Mouse (Mus musculus): ENCODE measurements at regions not wholly inside any gene's neighbourhood (a gene's known extent, or its start where the extent isn't known, plus 50 kb on each side); places are given as distances from the start of the nearest gene placed in this dataset.

DNA sequence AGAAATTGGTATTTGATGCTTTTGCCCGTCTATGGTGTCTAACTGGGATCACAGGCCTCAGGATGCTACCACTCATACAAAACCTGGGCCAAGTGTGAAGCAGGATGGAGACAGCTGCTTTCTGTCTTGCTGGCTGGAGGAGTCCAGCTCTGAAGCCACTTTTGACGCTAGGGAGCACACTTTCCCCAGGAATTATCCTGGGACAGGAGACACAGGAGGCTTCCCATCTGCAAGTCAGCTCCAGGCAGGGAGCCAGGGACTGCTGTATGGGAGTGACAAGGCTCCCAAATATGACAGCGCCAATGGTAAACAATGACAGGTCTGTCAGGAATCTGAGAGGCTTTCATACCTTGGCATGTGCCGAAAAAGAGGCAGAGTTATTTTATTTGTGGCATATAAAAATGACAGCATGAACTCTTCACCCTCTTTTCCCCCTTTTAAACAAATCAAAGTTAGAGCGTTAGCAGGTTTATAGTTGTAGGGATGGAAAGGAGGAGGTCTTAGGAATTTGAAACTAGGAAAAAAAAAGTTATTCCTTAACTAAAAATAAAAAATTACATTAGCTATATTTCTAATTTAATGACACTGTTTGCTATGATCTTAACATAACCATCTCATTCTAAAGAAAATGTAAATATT, 938.9 kb upstream of the Slc10a2 start:
- peak; percentile 98 for ATAC-seq
- no peak overlapping the region for H3K4me3 ChIP-seq (replicated peaks; ENCODE audit: low read length)
- no peaks in the 10 kb centered on the region for H3K27me3 ChIP-seq (replicated peaks; ENCODE audit: control insufficient read depth, insufficient read depth, low read length)
- 20% methylated on average over 5 of the region's 5 CpGs for WGBS
- H3K9ac ChIP-seq (replicated peaks; ENCODE audit: low read depth, low read length) = no peak overlapping the region
- no peaks in the 10 kb centered on the region for H3K4me1 ChIP-seq (replicated peaks; ENCODE audit: control insufficient read depth, insufficient read depth, low read length)
- no peak overlapping the region for H3K27ac ChIP-seq (ENCODE audit: low read length)
- H3K4me2 ChIP-seq (ENCODE audit: low read length) = no peak overlapping the region
- no peaks in the 10 kb centered on the region for H3K9me3 ChIP-seq (ENCODE audit: control insufficient read depth, low read length)
- H3K36me3 ChIP-seq (ENCODE audit: control insufficient read depth, insufficient read depth) = no peaks in the 10 kb centered on the region

DNA sequence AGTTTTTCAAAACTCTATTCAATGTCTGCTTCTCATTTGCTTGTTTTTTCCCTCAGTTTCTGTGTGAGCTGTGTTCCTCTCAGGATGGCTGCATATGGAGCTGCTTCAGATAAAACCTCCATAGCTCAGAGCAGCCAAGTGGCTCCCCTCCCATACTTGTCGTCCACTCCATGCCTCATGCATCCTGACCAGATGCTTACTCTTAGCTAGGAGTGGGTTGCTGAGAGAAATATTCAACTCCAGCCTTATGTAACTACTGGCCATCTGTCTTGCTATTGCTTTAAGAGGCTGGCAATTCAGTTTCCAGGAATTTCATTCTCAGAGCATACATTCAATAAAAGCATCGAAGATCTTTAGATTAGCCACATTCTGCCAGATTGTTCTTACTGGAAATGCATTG, 907.1 kb upstream of the Slc10a2 start:
- Histone ChIP-seq H3K4me3 (replicated peaks; ENCODE audit: low read length) (no peak overlapping the region), H3K27me3 (replicated peaks; ENCODE audit: control insufficient read depth, insufficient read depth, low read length) (no peaks in the 10 kb centered on the region), H3K27ac (ENCODE audit: low read length) (no peak overlapping the region), H3K9me3 (ENCODE audit: control insufficient read depth, low read length) (no peaks in the 10 kb centered on the region), H3K4me1 (replicated peaks; ENCODE audit: control insufficient read depth, insufficient read depth, low read length) (no peaks in the 10 kb centered on the region), H3K4me2 (ENCODE audit: low read length) (no peak overlapping the region), H3K9ac (replicated peaks; ENCODE audit: low read depth, low read length) (no peak overlapping the region), H3K36me3 (ENCODE audit: control insufficient read depth, insufficient read depth) (no peaks in the 10 kb centered on the region)
- 65% methylated on average over 2 of the region's 2 CpGs for WGBS
- ATAC-seq = peak; percentile 76

GRCm38 (mm10) chr8:6011182-6011581, 906.0 kb upstream of the Slc10a2 start:
- no peak overlapping the region for H3K27ac ChIP-seq (ENCODE audit: low read length)
- H3K4me2 ChIP-seq (ENCODE audit: low read length) = no peak overlapping the region

DNA sequence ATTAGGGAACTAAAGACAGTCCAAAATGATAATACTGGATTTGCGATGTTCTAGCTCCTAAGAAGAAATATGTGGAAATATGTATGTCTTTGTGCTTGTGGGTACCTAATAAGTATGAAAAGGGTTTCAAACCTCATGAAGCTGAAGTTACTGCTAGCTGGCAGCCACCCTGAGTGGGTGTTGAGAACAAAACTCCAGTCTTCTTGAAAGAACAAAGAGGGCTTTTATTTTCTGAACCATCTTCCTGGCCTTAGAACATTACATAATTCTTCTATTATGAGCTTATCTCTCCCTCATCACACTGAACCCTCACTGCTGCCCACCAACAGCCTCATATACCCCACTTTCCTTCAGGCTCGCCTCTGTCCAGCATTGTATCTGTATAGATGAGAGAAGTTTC, 905.6 kb upstream of the Slc10a2 start:
- H3K4me2 ChIP-seq (ENCODE audit: low read length) = no peak overlapping the region
- H3K9ac ChIP-seq (replicated peaks; ENCODE audit: low read depth, low read length) = no peak overlapping the region
- no peaks in the 10 kb centered on the region for H3K36me3 ChIP-seq (ENCODE audit: control insufficient read depth, insufficient read depth)
- no peaks in the 10 kb centered on the region for H3K9me3 ChIP-seq (ENCODE audit: control insufficient read depth, low read length)
- no peak for ATAC-seq
- H3K4me3 ChIP-seq (replicated peaks; ENCODE audit: low read length) = no peak overlapping the region
- no peaks in the 10 kb centered on the region for H3K4me1 ChIP-seq (replicated peaks; ENCODE audit: control insufficient read depth, insufficient read depth, low read length)
- H3K27me3 ChIP-seq (replicated peaks; ENCODE audit: control insufficient read depth, insufficient read depth, low read length) = no peaks in the 10 kb centered on the region
- H3K27ac ChIP-seq (ENCODE audit: low read length) = no peak overlapping the region
- 89% methylated on average over 2 of the region's 2 CpGs for WGBS

More at GRCm38 (mm10) chr8:6011182-6011581, 906.0 kb upstream of the Slc10a2 start:
- no peak overlapping the region for H3K9ac ChIP-seq (replicated peaks; ENCODE audit: low read depth, low read length)
- H3K27me3 ChIP-seq (replicated peaks; ENCODE audit: control insufficient read depth, insufficient read depth, low read length) = no peaks in the 10 kb centered on the region
- H3K4me3 ChIP-seq (replicated peaks; ENCODE audit: low read length) = no peak overlapping the region
- H3K9me3 ChIP-seq (ENCODE audit: control insufficient read depth, low read length) = no peaks in the 10 kb centered on the region
- H3K36me3 ChIP-seq (ENCODE audit: control insufficient read depth, insufficient read depth) = no peaks in the 10 kb centered on the region
- H3K4me1 ChIP-seq (replicated peaks; ENCODE audit: control insufficient read depth, insufficient read depth, low read length) = no peaks in the 10 kb centered on the region
- no peak for ATAC-seq

DNA sequence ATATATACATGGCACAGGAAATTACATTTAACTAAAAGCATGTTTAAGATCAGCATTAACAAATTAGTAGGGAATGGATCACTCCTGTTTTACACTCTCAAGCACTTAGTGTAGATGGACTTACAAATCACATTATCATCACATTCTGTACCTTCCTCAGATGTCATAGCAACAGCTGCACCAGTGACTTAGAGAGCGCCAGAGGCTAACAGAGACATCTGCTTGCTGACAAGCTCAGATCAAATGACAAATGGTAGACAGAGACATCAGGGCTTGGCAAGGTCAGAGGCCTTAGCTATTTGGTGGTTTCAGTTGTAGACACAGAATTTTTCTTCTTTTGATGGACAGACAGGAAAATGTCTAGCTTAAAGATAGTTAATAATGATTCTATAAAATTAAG, 897.5 kb upstream of the Slc10a2 start:
- Histone ChIP-seq H3K27ac (ENCODE audit: low read length) (no peak overlapping the region), H3K27me3 (replicated peaks; ENCODE audit: control insufficient read depth, insufficient read depth, low read length) (no peaks in the 10 kb centered on the region), H3K4me1 (replicated peaks; ENCODE audit: control insufficient read depth, insufficient read depth, low read length) (no peaks in the 10 kb centered on the region), H3K36me3 (ENCODE audit: control insufficient read depth, insufficient read depth) (no peaks in the 10 kb centered on the region), H3K4me3 (replicated peaks; ENCODE audit: low read length) (no peak overlapping the region), H3K4me2 (ENCODE audit: low read length) (no peak overlapping the region), H3K9ac (replicated peaks; ENCODE audit: low read depth, low read length) (no peak overlapping the region), H3K9me3 (ENCODE audit: control insufficient read depth, low read length) (no peaks in the 10 kb centered on the region)
- WGBS = 80% methylated on average over 1 of the region's 1 CpGs
- ATAC-seq = no peak

- Histone ChIP-seq H3K9me3 (ENCODE audit: control insufficient read depth, low read length) (no peaks in the 10 kb centered on the region), H3K4me2 (ENCODE audit: low read length) (no peak overlapping the region), H3K36me3 (ENCODE audit: control insufficient read depth, insufficient read depth) (no peaks in the 10 kb centered on the region), H3K4me1 (replicated peaks; ENCODE audit: control insufficient read depth, insufficient read depth, low read length) (no peaks in the 10 kb centered on the region), H3K9ac (replicated peaks; ENCODE audit: low read depth, low read length) (no peak overlapping the region), H3K27me3 (replicated peaks; ENCODE audit: control insufficient read depth, insufficient read depth, low read length) (no peaks in the 10 kb centered on the region), H3K4me3 (replicated peaks; ENCODE audit: low read length) (no peak overlapping the region), H3K27ac (ENCODE audit: low read length) (no peak overlapping the region)
- no peak for ATAC-seq
- 65% methylated on average over 6 of the region's 6 CpGs for WGBS
Measured at GRCm38 (mm10) chr8:5994846-5995245, 889.7 kb upstream of the Slc10a2 start.

GRCm38 (mm10) chr8:5965403-5966015, 860.4 kb upstream of the Slc10a2 start:
- Histone ChIP-seq H3K4me1 (replicated peaks; ENCODE audit: control insufficient read depth, insufficient read depth, low read length) (no peaks in the 10 kb centered on the region), H3K9me3 (ENCODE audit: control insufficient read depth, low read length) (no peaks in the 10 kb centered on the region), H3K27me3 (replicated peaks; ENCODE audit: control insufficient read depth, insufficient read depth, low read length) (no peaks in the 10 kb centered on the region), H3K36me3 (ENCODE audit: control insufficient read depth, insufficient read depth) (no peaks in the 10 kb centered on the region), H3K4me2 (ENCODE audit: low read length) (no peak overlapping the region), H3K27ac (ENCODE audit: low read length) (no peak overlapping the region), H3K9ac (replicated peaks; ENCODE audit: low read depth, low read length) (no peak overlapping the region), H3K4me3 (replicated peaks; ENCODE audit: low read length) (no peak overlapping the region)
- ATAC-seq = no peak
- 61% methylated on average over 6 of the region's 6 CpGs for WGBS

DNA sequence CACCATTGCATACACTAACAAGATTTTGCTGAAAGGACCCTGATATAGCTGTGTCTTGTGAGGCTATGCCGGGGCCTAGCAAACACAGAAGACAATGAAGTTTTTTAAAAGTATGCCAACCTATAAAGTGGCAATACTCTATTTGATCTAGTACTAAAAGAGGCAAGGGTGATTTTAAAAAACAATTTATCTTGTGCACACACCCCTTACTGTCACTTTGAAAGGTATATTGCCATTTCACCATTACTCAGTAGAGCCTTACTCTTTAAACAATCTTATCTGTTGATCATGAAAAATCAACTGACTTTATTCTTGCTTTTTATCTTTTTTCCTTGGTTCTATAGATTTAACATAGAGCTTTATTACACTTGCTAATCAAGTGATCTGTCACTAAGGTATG, 859.1 kb upstream of the Slc10a2 start:
- WGBS = 94% methylated on average over 1 of the region's 1 CpGs
- Histone ChIP-seq H3K4me3 (replicated peaks; ENCODE audit: low read length) (no peak overlapping the region), H3K27me3 (replicated peaks; ENCODE audit: control insufficient read depth, insufficient read depth, low read length) (no peaks in the 10 kb centered on the region), H3K36me3 (ENCODE audit: control insufficient read depth, insufficient read depth) (no peaks in the 10 kb centered on the region), H3K9me3 (ENCODE audit: control insufficient read depth, low read length) (no peaks in the 10 kb centered on the region), H3K27ac (ENCODE audit: low read length) (no peak overlapping the region), H3K4me1 (replicated peaks; ENCODE audit: control insufficient read depth, insufficient read depth, low read length) (no peaks in the 10 kb centered on the region), H3K4me2 (ENCODE audit: low read length) (no peak overlapping the region), H3K9ac (replicated peaks; ENCODE audit: low read depth, low read length) (no peak overlapping the region)
- ATAC-seq = no peak

DNA sequence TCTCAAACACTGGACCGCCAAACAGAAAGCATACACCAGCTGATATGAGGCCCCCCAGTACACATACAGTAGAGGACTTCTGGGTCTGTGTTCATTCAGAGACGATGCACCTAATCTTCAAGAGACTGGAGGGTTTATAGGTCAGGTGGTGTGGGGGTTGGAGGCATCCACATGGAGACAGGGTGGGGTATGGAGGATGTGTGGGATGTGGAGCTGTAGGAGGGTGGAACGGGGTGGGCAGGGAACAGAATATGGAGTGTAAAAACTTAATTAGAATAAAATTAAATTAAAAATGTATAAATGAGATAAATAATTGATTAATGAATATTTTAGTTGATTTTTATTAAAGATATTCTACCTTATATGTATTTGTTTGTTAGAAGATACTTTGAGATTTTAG, 832.9 kb upstream of the Slc10a2 start:
- Histone ChIP-seq H3K4me3 (replicated peaks; ENCODE audit: low read length) (no peak overlapping the region), H3K27me3 (replicated peaks; ENCODE audit: control insufficient read depth, insufficient read depth, low read length) (no peaks in the 10 kb centered on the region), H3K27ac (ENCODE audit: low read length) (no peak overlapping the region), H3K4me2 (ENCODE audit: low read length) (no peak overlapping the region), H3K9ac (replicated peaks; ENCODE audit: low read depth, low read length) (no peak overlapping the region), H3K36me3 (ENCODE audit: control insufficient read depth, insufficient read depth) (no peaks in the 10 kb centered on the region), H3K4me1 (replicated peaks; ENCODE audit: control insufficient read depth, insufficient read depth, low read length) (no peaks in the 10 kb centered on the region), H3K9me3 (ENCODE audit: control insufficient read depth, low read length) (no peaks in the 10 kb centered on the region)
- WGBS = 84% methylated on average over 3 of the region's 3 CpGs
- ATAC-seq = no peak

- H3K27ac ChIP-seq (ENCODE audit: low read length) = no peak overlapping the region
- no peaks in the 10 kb centered on the region for H3K36me3 ChIP-seq (ENCODE audit: control insufficient read depth, insufficient read depth)
- H3K4me3 ChIP-seq (replicated peaks; ENCODE audit: low read length) = no peak overlapping the region
- peak; percentile 97 for ATAC-seq
- no peaks in the 10 kb centered on the region for H3K27me3 ChIP-seq (replicated peaks; ENCODE audit: control insufficient read depth, insufficient read depth, low read length)
- H3K4me2 ChIP-seq (ENCODE audit: low read length) = no peak overlapping the region
- no peaks in the 10 kb centered on the region for H3K9me3 ChIP-seq (ENCODE audit: control insufficient read depth, low read length)
- peaks cover 2% of the 10 kb centered on the region; the same call in 1 of the 2 replicates for H3K4me1 ChIP-seq (replicated peaks; ENCODE audit: control insufficient read depth, insufficient read depth, low read length)
- 66% methylated on average over 1 of the region's 1 CpGs for WGBS
- no peak overlapping the region for H3K9ac ChIP-seq (replicated peaks; ENCODE audit: low read depth, low read length)
Measured at GRCm38 (mm10) chr8:5918136-5918535, 813.0 kb upstream of the Slc10a2 start.
